Mouse (Mus musculus) cerebellum, adult 2 months (tissue): ENCODE measurements around the gene Mn1. TPM values are rescaled to one million over a fixed set of nuclear protein-coding genes. Genes with fewer than 3 reads are reported as not detected.

Source experiments
- DNase-seq, 2 experiments: peaks; one replicate each; pipeline ENCODE4 v3.0.0; 2021
- H3K27ac ChIP-seq: fragments of 200-500 bp; 2 replicates; pipeline ENCODE4 v1.5.1; 2012; ENCODE audit warnings: low read length, control low read depth, inconsistent platforms; ENCODE audit not compliant: insufficient read depth
- H3K27me3 ChIP-seq: fragments of 200-500 bp; 2 replicates; pipeline ENCODE4 v1.6.1; 2012; ENCODE audit warnings: inconsistent platforms, mild to moderate bottlenecking, low read length, moderate library complexity; ENCODE audit not compliant: control insufficient read depth, insufficient read depth
- H3K4me1 ChIP-seq: fragments of 200-500 bp; 2 replicates; pipeline ENCODE4 v1.6.1; 2011; ENCODE audit warnings: low read length; ENCODE audit not compliant: control insufficient read depth, insufficient read depth
- H3K4me3 ChIP-seq: fragments of 200-500 bp; replicated peaks from 2 replicates; pipeline ENCODE3; 2011; ENCODE audit warnings: mild to moderate bottlenecking, low read depth, low read length, control low read depth; ENCODE audit not compliant: insufficient read depth
- CTCF ChIP-seq: fragments of 200-500 bp; IDR thresholded peaks from 2 replicates; pipeline ENCODE4 v1.5.1; 2011; ENCODE audit warnings: low read depth, mild to moderate bottlenecking, control low read depth, low read length, moderate library complexity, borderline replicate concordance; ENCODE audit not compliant: insufficient read depth
- POLR2A ChIP-seq: fragments of 200-500 bp; IDR thresholded peaks from 2 replicates; pipeline ENCODE4 v1.6.1; 2011; ENCODE audit warnings: low read length, control low read depth, borderline replicate concordance; ENCODE audit not compliant: insufficient read depth
- WGBS: fragments of 180-500 bp; shearing (Covaris S2); methylation state at CpG from one replicate; pipeline ENCODE4 v1.1.7; 2018; 5-methylcytosine and 5-hydroxymethylcytosine counted together
- polyA plus RNA-seq: library from polyadenylated mRNA; depleted of rRNA; stranded (reverse); fragments of >200 nt; gene quantifications from 2 replicates; pipeline ENCODE4 v1.2.3, GENCODE M21; 2012

Gene Mn1
- polyA plus RNA-seq, 1 experiment: 3.3 TPM

DNA sequence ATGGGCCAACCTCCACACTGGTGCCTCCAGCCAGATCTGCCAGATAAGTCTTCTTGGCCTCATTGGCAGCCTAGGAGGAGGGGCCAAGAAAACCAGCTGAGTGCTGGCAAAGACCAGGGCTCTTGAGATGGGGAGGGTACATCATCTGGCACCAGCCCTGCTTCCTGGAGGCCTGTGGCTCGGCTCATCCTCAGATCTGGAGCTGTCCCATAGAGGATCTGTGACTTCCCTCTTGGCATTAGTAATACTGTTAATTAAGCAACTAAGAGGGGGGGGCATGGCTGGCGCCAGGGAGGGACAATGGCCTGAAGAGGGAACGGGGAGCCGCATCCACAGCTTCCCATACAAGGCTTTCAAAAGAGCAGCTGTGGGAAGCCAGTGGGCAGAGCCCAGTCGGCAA is 58.6 kb downstream of the Mn1 start:
- DNase-seq: peak in 1 of 2 experiments; percentile 10
- 4% methylated on average over 5 of the region's 5 CpGs for WGBS
- H3K27ac ChIP-seq: no peak overlapping the region
- H3K4me3 ChIP-seq: no peak overlapping the region
- H3K4me1 ChIP-seq: no peaks in the 10 kb centered on the region
- TF ChIP-seq POLR2A (no peak), CTCF (no peak)
- H3K27me3 ChIP-seq: no peaks in the 10 kb centered on the region

GRCm38 (mm10) chr5:111476141-111476540 is 59.0 kb downstream of the Mn1 start:
- Histone ChIP-seq H3K4me3 (no peak overlapping the region), H3K4me1 (no peaks in the 10 kb centered on the region), H3K27me3 (no peaks in the 10 kb centered on the region), H3K27ac (no peak overlapping the region)
- no peak for DNase-seq
- TF ChIP-seq POLR2A (no peak), CTCF (no peak)
- WGBS: 30% methylated on average over 6 of the region's 6 CpGs

DNA sequence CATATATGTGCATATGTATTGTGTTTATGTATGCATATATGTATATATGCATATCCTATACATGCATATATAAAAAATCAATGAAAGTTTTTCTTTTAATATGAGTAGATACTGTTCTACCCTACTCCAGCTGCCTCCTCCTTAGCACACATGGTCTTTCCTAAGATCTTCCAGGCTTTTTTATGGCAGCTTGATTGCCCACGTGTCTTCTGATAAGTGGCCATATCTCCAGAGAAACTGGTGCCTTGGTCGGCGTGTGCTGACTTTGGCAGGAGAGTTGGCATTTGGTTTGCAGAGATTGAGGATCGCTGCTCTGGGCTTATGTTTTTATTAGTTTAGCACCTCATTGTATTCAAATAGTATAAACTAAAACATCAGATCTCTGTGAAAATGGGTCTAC is 68.7 kb downstream of the Mn1 start:
- no peak overlapping the region for H3K4me3 ChIP-seq
- no peaks in the 10 kb centered on the region; the same call in 1 of the 2 replicates for H3K4me1 ChIP-seq
- H3K27ac ChIP-seq: no peak overlapping the region
- no peak for DNase-seq
- no peak for TF ChIP-seq POLR2A
- TF ChIP-seq CTCF: no peak
- WGBS: 86% methylated on average over 4 of the region's 4 CpGs
- H3K27me3 ChIP-seq: no peaks in the 10 kb centered on the region

- no peak overlapping the region for H3K27ac ChIP-seq
- TF ChIP-seq CTCF: no peak
- no peak for TF ChIP-seq POLR2A
- no peak for DNase-seq
Measured at GRCm38 (mm10) chr5:111489022-111489616, 72.0 kb downstream of the Mn1 start.

GRCm38 (mm10) chr5:111490599-111490998 is 73.4 kb downstream of the Mn1 start:
- no peak for DNase-seq
- Histone ChIP-seq H3K27me3 (no peaks in the 10 kb centered on the region), H3K4me1 (no peaks in the 10 kb centered on the region; the same call in 1 of the 2 replicates), H3K4me3 (no peak overlapping the region), H3K27ac (no peak overlapping the region)
- 8% methylated on average over 4 of the region's 4 CpGs for WGBS
- no peak for TF ChIP-seq CTCF
- TF ChIP-seq POLR2A: no peak

More at GRCm38 (mm10) chr5:111489022-111489616, 72.0 kb downstream of the Mn1 start:
- H3K4me3 ChIP-seq: no peak overlapping the region
- 81% methylated on average over 7 of the region's 7 CpGs for WGBS
- no peaks in the 10 kb centered on the region for H3K27me3 ChIP-seq
- H3K4me1 ChIP-seq: no peaks in the 10 kb centered on the region; the same call in 1 of the 2 replicates

DNA sequence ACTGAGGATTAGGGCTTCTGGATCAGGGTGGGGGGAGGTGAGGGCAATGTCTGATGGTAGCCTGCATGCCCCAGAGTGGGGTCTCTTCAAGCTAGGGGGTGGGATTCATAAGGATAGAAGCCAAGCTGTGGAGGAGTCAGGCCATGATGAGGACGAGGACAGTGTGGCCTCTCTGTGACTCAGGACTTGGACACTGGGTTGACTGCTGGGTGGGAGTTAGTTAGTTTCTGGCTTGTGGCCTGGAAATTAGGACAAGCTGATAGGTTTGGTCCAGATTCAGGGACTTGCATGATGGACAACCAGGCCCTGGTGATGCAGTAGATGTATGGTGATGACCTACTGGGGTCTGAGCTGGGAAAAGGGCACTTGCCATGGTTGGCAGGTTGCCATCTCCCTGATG is 74.3 kb downstream of the Mn1 start:
- Histone ChIP-seq H3K27me3 (no peaks in the 10 kb centered on the region), H3K4me1 (no peaks in the 10 kb centered on the region; the same call in 1 of the 2 replicates), H3K4me3 (no peak overlapping the region), H3K27ac (no peak overlapping the region)
- TF ChIP-seq POLR2A (no peak), CTCF (no peak)
- no peak for DNase-seq
- WGBS: 48% methylated on average over 1 of the region's 1 CpGs

DNA sequence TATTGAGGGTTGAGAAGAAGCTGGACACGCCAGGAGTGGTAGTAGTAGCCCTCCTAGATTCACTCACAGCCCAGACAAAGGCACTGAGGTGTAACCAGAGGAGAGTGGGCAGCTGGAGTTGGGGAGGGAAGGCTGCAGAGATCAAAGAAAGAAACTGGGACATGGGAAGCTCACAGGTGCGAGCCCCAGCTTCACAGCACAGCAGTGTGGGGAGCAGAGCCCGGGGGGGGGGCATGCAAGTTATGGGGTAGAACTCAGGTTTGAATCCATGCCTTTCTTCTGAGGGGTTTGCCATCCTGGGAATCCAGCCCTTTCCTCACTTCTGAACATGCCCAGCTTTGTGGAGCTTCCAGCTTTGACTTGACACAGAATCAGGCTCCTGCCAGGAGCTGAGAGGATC is 82.9 kb downstream of the Mn1 start:
- no peaks in the 10 kb centered on the region for H3K4me1 ChIP-seq
- no peak overlapping the region for H3K4me3 ChIP-seq
- H3K27me3 ChIP-seq: no peaks in the 10 kb centered on the region; the same call in 1 of the 2 replicates
- WGBS: 78% methylated on average over 3 of the region's 3 CpGs
- no peak overlapping the region for H3K27ac ChIP-seq
- TF ChIP-seq CTCF (no peak), POLR2A (no peak)
- DNase-seq: no peak

- Histone ChIP-seq H3K4me3 (no peak overlapping the region), H3K27me3 (no peaks in the 10 kb centered on the region; the same call in 1 of the 2 replicates), H3K4me1 (no peaks in the 10 kb centered on the region), H3K27ac (no peak overlapping the region)
- DNase-seq: no peak
- 67% methylated on average over 13 of the region's 13 CpGs for WGBS
- no peak for TF ChIP-seq CTCF
- no peak for TF ChIP-seq POLR2A
Measured at GRCm38 (mm10) chr5:111501691-111502441, 84.7 kb downstream of the Mn1 start.
